Mouse (Mus musculus): ENCODE results near the gene C1qtnf5. TPM values are rescaled to one million over a fixed set of nuclear protein-coding genes. Genes with fewer than 3 reads are reported as not detected.

C1qtnf5 gene
- polyA plus RNA-seq, 1 experiment from 2014 or later, result 5.7 TPM

- Histone ChIP-seq H3K4me3 (ENCODE audit: low read length) (no peak overlapping the region), H3K9me3 (ENCODE audit: low read length) (no peaks in the 10 kb centered on the region), H3K27me3 (ENCODE audit: insufficient read depth, low read length) (no peaks in the 10 kb centered on the region), H3K4me2 (replicated peaks; ENCODE audit: low read depth, low read length) (no peak overlapping the region), H3K27ac (ENCODE audit: low read length) (no peak overlapping the region), H3K36me3 (ENCODE audit: insufficient read depth, low read length) (peaks cover 36% of the 10 kb centered on the region), H3K9ac (replicated peaks; ENCODE audit: low read length) (no peak overlapping the region), H3K4me1 (ENCODE audit: insufficient read depth, low read length) (peaks cover 4% of the 10 kb centered on the region; the same call in 1 of the 2 replicates)
- no peak for ATAC-seq (ENCODE audit: low FRiP score, low TSS enrichment)
- WGBS, result 62% methylated on average over 3 of the region's 3 CpGs
These were observed 40.2 kb downstream of the C1qtnf5 start for GRCm38 (mm10) chr9:44147290-44147689.

Other genes with a start within 250 kb of the C1qtnf5 start
- 7.7 and 10.5 TPM in 2 replicates for gene Thy1, start 63.9 kb upstream of the C1qtnf5 start, polyA plus RNA-seq (2015; fragmentation: Nextera tagmentation; extraction: Ambion mirVana)
- gene Usp2, start 40.2 kb upstream of the C1qtnf5 start, polyA plus RNA-seq (2015; fragmentation: Nextera tagmentation; extraction: Ambion mirVana), result 53.9 and 57.7 TPM in 2 replicates
- gene Mfrp, start 5.5 kb upstream of the C1qtnf5 start, polyA plus RNA-seq (2015; fragmentation: Nextera tagmentation; extraction: Ambion mirVana), result 0.10 and 0.25 TPM in 2 replicates
- 0.22 and 0.25 TPM in 2 replicates for gene Gm49380, start 6.3 kb downstream of the C1qtnf5 start, polyA plus RNA-seq (2015; fragmentation: Nextera tagmentation; extraction: Ambion mirVana)
- 75.0 and 87.0 TPM in 2 replicates for gene Rnf26, start 6.3 kb downstream of the C1qtnf5 start, polyA plus RNA-seq (2015; fragmentation: Nextera tagmentation; extraction: Ambion mirVana)
- gene Mcam, start 27.2 kb downstream of the C1qtnf5 start, polyA plus RNA-seq (2015; fragmentation: Nextera tagmentation; extraction: Ambion mirVana), result 54.3 and 60.3 TPM in 2 replicates
- 17.6 and 24.0 TPM in 2 replicates for gene Cbl, start 126.8 kb downstream of the C1qtnf5 start, polyA plus RNA-seq (2015; fragmentation: Nextera tagmentation; extraction: Ambion mirVana)
- not detected in 2 replicates for gene Ccdc153, start 133.4 kb downstream of the C1qtnf5 start, polyA plus RNA-seq (2015; fragmentation: Nextera tagmentation; extraction: Ambion mirVana)
- gene Pdzd3, start 144.2 kb downstream of the C1qtnf5 start, polyA plus RNA-seq (2015; fragmentation: Nextera tagmentation; extraction: Ambion mirVana), result 13.3 and 14.1 TPM in 2 replicates
- gene Nlrx1, start 161.4 kb downstream of the C1qtnf5 start, polyA plus RNA-seq (2015; fragmentation: Nextera tagmentation; extraction: Ambion mirVana), result 6.6 and 7.9 TPM in 2 replicates
- 2.8 TPM in 2 replicates for gene Abcg4, start 181.4 kb downstream of the C1qtnf5 start, polyA plus RNA-seq (2015; fragmentation: Nextera tagmentation; extraction: Ambion mirVana)
- gene Hinfp, start 198.4 kb downstream of the C1qtnf5 start, polyA plus RNA-seq (2015; fragmentation: Nextera tagmentation; extraction: Ambion mirVana), result 27.2 and 31.1 TPM in 2 replicates
- 11.6 and 14.3 TPM in 2 replicates for gene C2cd2l, start 213.0 kb downstream of the C1qtnf5 start, polyA plus RNA-seq (2015; fragmentation: Nextera tagmentation; extraction: Ambion mirVana)
- 45.4 and 53.9 TPM in 2 replicates for gene Dpagt1, start 218.8 kb downstream of the C1qtnf5 start, polyA plus RNA-seq (2015; fragmentation: Nextera tagmentation; extraction: Ambion mirVana)
- 353 and 432 TPM in 2 replicates for gene H2afx, start 227.4 kb downstream of the C1qtnf5 start, polyA plus RNA-seq (2015; fragmentation: Nextera tagmentation; extraction: Ambion mirVana)
- gene Hmbs, start 237.0 kb downstream of the C1qtnf5 start, polyA plus RNA-seq (2015; fragmentation: Nextera tagmentation; extraction: Ambion mirVana), result 133 and 137 TPM in 2 replicates

Data from kidney, embryonic 16.5 days (tissue).